Mouse (Mus musculus) limb, embryonic 10.5 days (tissue): ENCODE measurements around the gene Kif26b. TPM values are rescaled to one million over a fixed set of nuclear protein-coding genes. Genes with fewer than 3 reads are reported as not detected.

Experiments used
- DNase-seq: peaks from one replicate; pipeline ENCODE4 v3.0.0-alpha.2; 2017; ENCODE audit warnings: low spot score
- H3K27ac ChIP-seq: fragments of 300-500 bp; sonication (generic); 2 replicates; pipeline ENCODE4 v1.5.1; 2016; ENCODE audit warnings: mild to moderate bottlenecking
- H3K27me3 ChIP-seq: fragments of 300-500 bp; sonication (generic); 2 replicates; pipeline ENCODE4 v1.6.1; 2016; ENCODE audit warnings: low read depth, mild to moderate bottlenecking; ENCODE audit not compliant: poor library complexity, severe bottlenecking
- H3K36me3 ChIP-seq: fragments of 300-500 bp; sonication (generic); 2 replicates; pipeline ENCODE4 v1.6.1; 2016; ENCODE audit warnings: mild to moderate bottlenecking, moderate library complexity
- H3K4me1 ChIP-seq: fragments of 300-500 bp; sonication (generic); 2 replicates; pipeline ENCODE4 v1.6.1; 2016
- H3K4me3 ChIP-seq: fragments of 300-500 bp; sonication (generic); 2 replicates; pipeline ENCODE4 v1.5.1; 2016; ENCODE audit warnings: mild to moderate bottlenecking, moderate library complexity
- H3K9me3 ChIP-seq: fragments of 300-500 bp; sonication (generic); replicated peaks from 2 replicates; pipeline ENCODE4 v1.6.1; 2016; ENCODE audit warnings: mild to moderate bottlenecking
- WGBS: fragments of 180-500 bp; shearing (Covaris S2); methylation state at CpG from one replicate; pipeline ENCODE4 v1.1.7; 2016; 5-methylcytosine and 5-hydroxymethylcytosine counted together
- polyA plus RNA-seq: library from polyadenylated mRNA; unstranded; fragments of >200 nt; fragmentation: Nextera tagmentation; extraction: Ambion mirVana; gene quantifications from 2 replicates; pipeline ENCODE4 v1.2.1, GENCODE M21; 2016

The Kif26b gene
- polyA plus RNA-seq, 1 experiment from 2014 or later, result 24.8 TPM

DNA sequence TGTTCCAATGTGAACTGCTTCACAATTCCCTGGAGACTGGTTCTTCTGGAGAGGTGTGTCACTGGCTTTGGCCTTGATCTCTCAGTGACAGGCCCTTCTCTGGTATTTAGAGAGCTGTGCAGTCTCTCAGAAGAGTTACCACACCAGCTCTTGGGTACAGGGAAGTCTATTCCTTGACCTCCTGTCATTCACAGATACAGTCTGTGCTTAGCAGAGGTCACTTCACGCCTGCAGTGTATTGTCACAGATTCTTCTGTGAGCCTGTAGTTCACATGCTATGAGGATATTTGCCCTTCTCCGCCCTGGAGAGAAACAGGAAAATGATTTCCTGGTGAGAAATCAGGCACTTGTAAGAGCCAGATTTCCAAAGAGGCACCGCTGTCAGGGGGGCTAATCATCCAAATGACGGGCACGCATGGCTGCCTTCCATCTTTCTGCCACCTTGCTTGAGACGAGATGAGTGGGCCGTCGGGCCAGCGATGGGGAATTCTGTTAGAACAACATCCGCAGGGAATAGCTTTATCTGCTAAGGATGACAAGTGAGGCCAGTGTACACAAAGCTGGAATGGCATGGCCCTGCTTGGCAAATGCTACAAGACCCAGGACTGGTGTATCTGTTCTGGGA lies 309.9 kb downstream of the Kif26b start:
- no peaks in the 10 kb centered on the region for H3K27me3 ChIP-seq
- WGBS, result 86% methylated on average over 10 of the region's 10 CpGs
- no peak overlapping the region for H3K27ac ChIP-seq
- H3K9me3 ChIP-seq, result no peaks in the 10 kb centered on the region
- DNase-seq, result no peak
- peaks cover 10% of the 10 kb centered on the region; the same call in 1 of the 2 replicates for H3K4me1 ChIP-seq
- no peak overlapping the region for H3K4me3 ChIP-seq
- H3K36me3 ChIP-seq, result peaks cover 6% of the 10 kb centered on the region; the same call in 1 of the 2 replicates

GRCm38 (mm10) chr1:178840311-178840710 lies 311.4 kb downstream of the Kif26b start:
- Histone ChIP-seq H3K27ac (no peak overlapping the region), H3K36me3 (peaks cover 6% of the 10 kb centered on the region; the same call in 1 of the 2 replicates), H3K4me3 (no peak overlapping the region), H3K9me3 (no peaks in the 10 kb centered on the region), H3K4me1 (peaks cover 10% of the 10 kb centered on the region; the same call in 1 of the 2 replicates), H3K27me3 (no peaks in the 10 kb centered on the region)
- no peak for DNase-seq
- 90% methylated on average over 7 of the region's 7 CpGs for WGBS

- H3K9me3 ChIP-seq, result no peaks in the 10 kb centered on the region
- H3K36me3 ChIP-seq, result no peaks in the 10 kb centered on the region
- H3K4me1 ChIP-seq, result peaks cover 16% of the 10 kb centered on the region; the same call in 1 of the 2 replicates
- H3K27ac ChIP-seq, result no peak overlapping the region
- DNase-seq, result no peak
- 91% methylated on average over 6 of the region's 6 CpGs for WGBS
- no peaks in the 10 kb centered on the region for H3K27me3 ChIP-seq
- H3K4me3 ChIP-seq, result no peak overlapping the region
These were observed 315.9 kb downstream of the Kif26b start for GRCm38 (mm10) chr1:178844839-178845238.

GRCm38 (mm10) chr1:178847569-178847968 lies 318.6 kb downstream of the Kif26b start:
- Histone ChIP-seq H3K9me3 (no peaks in the 10 kb centered on the region), H3K36me3 (no peaks in the 10 kb centered on the region), H3K4me3 (no peak overlapping the region), H3K27ac (no peak overlapping the region), H3K4me1 (peaks cover 17% of the 10 kb centered on the region; the same call in 1 of the 2 replicates), H3K27me3 (no peaks in the 10 kb centered on the region)
- WGBS, result 88% methylated on average over 5 of the region's 5 CpGs
- no peak for DNase-seq

DNA sequence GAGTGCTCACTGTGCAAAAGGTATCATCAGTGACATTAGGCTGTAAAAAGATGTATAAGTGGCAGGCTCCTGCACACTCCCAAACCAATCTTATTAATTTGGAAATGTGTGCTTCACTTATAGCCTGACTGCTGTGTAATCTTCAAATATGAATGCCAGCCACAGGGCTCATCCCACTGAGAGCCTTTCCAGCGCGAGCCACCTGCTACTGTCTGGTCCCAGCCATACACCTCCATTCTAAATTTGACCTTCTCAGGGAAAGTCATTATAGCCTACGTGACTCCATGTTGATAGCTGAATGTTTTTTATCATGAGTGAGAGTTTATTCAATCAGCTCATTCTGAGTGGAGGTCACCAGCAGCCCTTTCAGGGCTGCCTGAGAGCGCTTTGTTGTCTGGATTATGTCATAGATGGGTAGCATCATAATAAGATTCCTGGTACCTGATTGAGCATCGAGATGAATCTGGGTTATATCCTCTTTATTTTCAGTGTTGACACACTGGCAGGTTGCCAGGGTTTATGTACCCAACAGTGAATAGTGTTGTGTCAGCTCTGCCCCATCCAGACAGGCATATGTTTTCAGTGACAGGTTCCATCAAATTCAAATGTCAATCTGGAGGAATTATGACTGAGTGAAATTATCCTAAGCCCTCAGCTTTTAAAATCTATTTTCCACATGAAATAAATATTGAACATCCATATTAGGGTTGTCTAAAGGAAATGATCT lies 319.6 kb downstream of the Kif26b start:
- no peaks in the 10 kb centered on the region for H3K9me3 ChIP-seq
- H3K27me3 ChIP-seq, result no peaks in the 10 kb centered on the region
- H3K36me3 ChIP-seq, result no peaks in the 10 kb centered on the region
- no peak for DNase-seq
- WGBS, result 92% methylated on average over 5 of the region's 5 CpGs
- H3K4me1 ChIP-seq, result peaks cover 14% of the 10 kb centered on the region; the same call in 1 of the 2 replicates
- H3K27ac ChIP-seq, result no peak overlapping the region
- no peak overlapping the region for H3K4me3 ChIP-seq

DNA sequence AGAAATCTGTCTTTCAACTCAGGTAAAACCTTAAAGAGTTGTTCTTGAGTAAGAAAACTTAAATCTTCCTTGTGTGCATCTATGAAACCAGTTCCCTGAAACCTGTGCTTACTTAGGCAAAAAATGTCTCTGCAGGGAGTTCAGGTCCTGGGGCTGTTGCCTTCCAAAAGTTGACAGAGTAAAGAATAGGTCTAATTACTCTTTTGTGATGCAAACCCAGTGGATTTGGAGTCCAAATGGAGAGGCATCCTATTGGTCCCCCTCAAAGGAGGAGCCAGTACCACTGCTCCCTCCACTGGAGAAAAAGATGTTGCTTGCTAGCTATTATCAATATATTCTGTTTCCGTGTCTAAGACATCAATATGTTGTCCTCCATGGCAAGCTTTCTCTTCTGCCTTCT lies 321.6 kb downstream of the Kif26b start:
- H3K4me1 ChIP-seq, result peaks cover 23% of the 10 kb centered on the region
- H3K27ac ChIP-seq, result no peak overlapping the region
- no peaks in the 10 kb centered on the region for H3K9me3 ChIP-seq
- H3K36me3 ChIP-seq, result no peaks in the 10 kb centered on the region
- DNase-seq, result no peak
- 75% methylated on average over 1 of the region's 1 CpGs for WGBS
- no peak overlapping the region for H3K4me3 ChIP-seq
- no peaks in the 10 kb centered on the region for H3K27me3 ChIP-seq

GRCm38 (mm10) chr1:178854936-178855335 lies 326.0 kb downstream of the Kif26b start:
- Histone ChIP-seq H3K9me3 (no peaks in the 10 kb centered on the region), H3K4me1 (peaks cover 33% of the 10 kb centered on the region), H3K36me3 (peaks cover 9% of the 10 kb centered on the region), H3K4me3 (no peak overlapping the region), H3K27ac (peak overlapping the region; percentile 73; the same call in 1 of the 2 replicates), H3K27me3 (no peaks in the 10 kb centered on the region)
- WGBS, result 90% methylated on average over 4 of the region's 4 CpGs
- DNase-seq, result no peak

DNA sequence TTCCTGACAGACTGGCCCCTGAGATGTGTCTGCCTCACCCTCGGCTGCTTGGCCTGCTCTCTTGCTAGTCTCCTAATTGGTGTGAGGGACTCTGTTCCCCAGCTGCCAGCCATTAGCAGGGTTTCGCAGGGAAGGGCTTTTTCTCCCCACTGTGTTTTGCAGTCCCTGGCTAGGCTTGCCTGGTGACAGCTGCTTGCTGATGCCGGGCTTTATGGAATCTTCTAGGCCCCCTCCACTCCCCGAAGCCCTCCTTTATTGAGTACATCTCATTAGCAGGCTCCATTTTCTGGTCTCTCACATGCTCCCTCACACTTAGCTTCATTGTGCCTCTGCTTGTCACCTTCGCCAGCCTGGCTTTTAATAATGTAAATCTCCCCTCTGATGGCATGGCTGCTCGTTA lies 327.0 kb downstream of the Kif26b start:
- Histone ChIP-seq H3K27ac (peak overlapping the region; percentile 73), H3K9me3 (no peaks in the 10 kb centered on the region), H3K36me3 (peaks cover 9% of the 10 kb centered on the region), H3K4me3 (no peak overlapping the region), H3K27me3 (no peaks in the 10 kb centered on the region), H3K4me1 (peaks cover 43% of the 10 kb centered on the region)
- 34% methylated on average over 6 of the region's 6 CpGs for WGBS
- DNase-seq, result peak; percentile 61

DNA sequence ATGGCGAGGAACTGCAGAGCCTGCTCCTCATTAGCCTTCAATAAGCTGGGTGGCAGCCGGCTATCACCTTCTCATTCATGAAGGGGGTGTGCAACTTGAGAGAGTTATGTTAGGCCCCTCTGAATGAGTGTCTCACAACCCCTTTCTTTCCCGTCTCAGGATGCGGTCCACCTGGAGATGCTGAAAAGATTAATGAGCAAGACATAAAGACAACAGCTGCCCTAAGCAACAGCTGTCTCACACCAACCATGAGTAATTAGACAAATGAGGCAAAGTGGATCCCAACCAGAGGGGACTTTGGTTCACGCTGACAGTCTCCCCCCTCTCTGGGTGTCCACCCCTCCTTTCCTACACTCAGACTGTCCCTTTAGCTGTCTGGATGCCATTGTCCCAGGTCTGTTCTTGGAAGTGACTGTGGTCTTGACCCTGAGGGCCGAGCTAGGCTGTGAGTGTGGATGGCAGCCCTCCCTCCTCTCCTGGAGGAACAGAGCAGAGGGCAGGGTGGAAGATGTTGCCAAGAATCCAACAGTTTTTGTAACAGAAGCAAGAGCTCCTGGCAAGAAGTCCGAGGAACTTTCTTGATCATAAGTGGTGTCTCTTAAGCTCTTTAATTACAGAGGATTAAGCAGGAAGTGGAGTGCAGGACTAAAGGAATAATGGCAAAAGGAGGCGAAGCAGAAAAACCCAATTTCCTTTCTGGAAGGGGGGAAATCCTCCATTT lies 331.9 kb downstream of the Kif26b start:
- Histone ChIP-seq H3K27ac (peak overlapping the region; percentile 48; the same call in 1 of the 2 replicates), H3K4me1 (peaks cover 33% of the 10 kb centered on the region), H3K9me3 (no peaks in the 10 kb centered on the region), H3K27me3 (no peaks in the 10 kb centered on the region), H3K4me3 (no peak overlapping the region), H3K36me3 (peaks cover 42% of the 10 kb centered on the region)
- DNase-seq, result no peak
- WGBS, result 56% methylated on average over 8 of the region's 8 CpGs

DNA sequence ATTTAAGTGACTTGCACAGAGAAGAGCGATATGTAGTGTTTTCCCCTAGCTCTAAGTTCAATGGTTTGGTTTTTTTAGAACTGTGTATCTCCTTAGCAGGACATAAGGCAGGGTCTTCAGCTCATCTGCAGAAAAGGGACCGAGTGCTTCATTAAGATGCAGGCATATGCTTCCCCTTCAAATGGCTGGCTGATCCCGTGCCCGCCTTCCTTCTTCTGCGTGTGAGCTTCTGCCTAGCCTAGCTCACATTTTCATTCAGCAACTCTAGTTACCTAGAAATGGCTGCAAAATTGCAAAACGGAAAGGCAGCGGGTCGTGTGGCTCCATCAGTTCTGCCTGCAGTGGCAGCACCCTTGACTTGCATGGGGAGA lies 332.5 kb downstream of the Kif26b start:
- Histone ChIP-seq H3K27me3 (no peaks in the 10 kb centered on the region), H3K9me3 (no peaks in the 10 kb centered on the region), H3K27ac (peak overlapping the region; percentile 56), H3K36me3 (peaks cover 47% of the 10 kb centered on the region), H3K4me1 (peaks cover 28% of the 10 kb centered on the region), H3K4me3 (no peak overlapping the region)
- DNase-seq, result no peak
- 93% methylated on average over 8 of the region's 8 CpGs for WGBS

- Histone ChIP-seq H3K9me3 (no peaks in the 10 kb centered on the region), H3K4me1 (peaks cover 38% of the 10 kb centered on the region), H3K27me3 (no peaks in the 10 kb centered on the region), H3K27ac (no peak overlapping the region), H3K4me3 (no peak overlapping the region), H3K36me3 (peaks cover 62% of the 10 kb centered on the region)
- no peak for DNase-seq
- 88% methylated on average over 6 of the region's 6 CpGs for WGBS
These were observed 334.8 kb downstream of the Kif26b start for GRCm38 (mm10) chr1:178863756-178864155.

GRCm38 (mm10) chr1:178864297-178864696 lies 335.4 kb downstream of the Kif26b start:
- no peaks in the 10 kb centered on the region for H3K27me3 ChIP-seq
- no peak overlapping the region for H3K4me3 ChIP-seq
- WGBS, result 90% methylated on average over 4 of the region's 4 CpGs
- no peak overlapping the region for H3K27ac ChIP-seq
- peaks cover 63% of the 10 kb centered on the region for H3K36me3 ChIP-seq
- no peaks in the 10 kb centered on the region for H3K9me3 ChIP-seq
- DNase-seq, result no peak
- H3K4me1 ChIP-seq, result peaks cover 43% of the 10 kb centered on the region

GRCm38 (mm10) chr1:178866757-178867156 lies 337.8 kb downstream of the Kif26b start:
- 92% methylated on average over 4 of the region's 4 CpGs for WGBS
- Histone ChIP-seq H3K36me3 (peaks cover 68% of the 10 kb centered on the region), H3K27me3 (no peaks in the 10 kb centered on the region)

More at GRCm38 (mm10) chr1:178866757-178867156, 337.8 kb downstream of the Kif26b start:
- peaks cover 49% of the 10 kb centered on the region for H3K4me1 ChIP-seq
- no peaks in the 10 kb centered on the region for H3K9me3 ChIP-seq
- DNase-seq, result no peak
- H3K27ac ChIP-seq, result no peak overlapping the region
- no peak overlapping the region for H3K4me3 ChIP-seq
